Mouse (Mus musculus): Measurements from ENCODE around the gene Zfp688.
"Not testable (repeated sequence)": the region's sequence is repeated elsewhere in the genome, so short reads cannot be mapped to it uniquely, and the experiment has no call there.

Zfp688 gene

GRCm38 (mm10) chr7:127421388-127422191 is at the start of gene Zfp688:
Gene Zfp688, minus strand, starts transcription at chr7:127422068.
- DNase-seq (ENCODE audit: low spot score in 2 of 2) = peak; percentile 75 to 87

GRCm38 (mm10) chr7:127471646-127472010 is 49.8 kb upstream of the Zfp688 start:
- peak in 1 of 2 experiments; percentile 58 for DNase-seq (ENCODE audit: low spot score in 2 of 2)

- DNase-seq (ENCODE audit: low spot score in 2 of 2) = peak; percentile 62 to 88
Measured at GRCm38 (mm10) chr7:127470743-127471645, 49.1 kb upstream of the Zfp688 start.

DNA sequence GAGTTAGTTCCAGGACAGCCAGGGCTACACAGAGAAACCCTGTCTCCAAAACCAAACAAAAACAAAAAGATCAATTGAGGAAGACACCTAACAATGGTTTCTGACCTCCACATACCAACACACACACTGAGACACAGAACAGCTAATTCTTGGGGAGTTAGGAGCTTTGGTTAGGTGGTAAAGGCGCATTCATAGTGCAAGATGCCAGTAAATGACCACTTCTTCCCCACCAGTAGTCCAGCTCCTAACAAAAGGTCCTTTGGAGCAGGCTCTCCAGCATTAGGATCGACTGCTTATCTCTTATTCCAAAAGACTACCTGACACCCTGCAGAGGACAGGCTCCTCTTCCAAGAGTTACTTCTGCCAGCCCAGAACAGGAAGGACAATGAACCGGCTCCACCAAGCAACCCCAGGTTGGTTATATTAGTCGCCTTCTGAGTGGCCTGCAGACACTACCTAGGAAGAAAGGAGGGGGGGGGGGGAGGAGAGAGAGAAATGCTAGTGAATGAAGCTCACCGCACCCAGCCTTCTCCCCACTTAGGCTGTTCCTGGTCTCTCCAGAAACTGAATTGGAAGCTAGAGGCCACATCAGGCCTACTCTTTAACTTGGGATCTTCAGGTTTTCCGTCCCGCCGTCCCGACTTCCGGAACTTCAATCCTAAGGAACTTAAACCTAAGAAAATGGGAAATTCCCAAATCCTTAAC is 48.3 kb upstream of the Zfp688 start:
- DNase-seq (ENCODE audit: low spot score in 2 of 2) = no peak

- no peak for DNase-seq (ENCODE audit: low spot score in 2 of 2)
Measured at GRCm38 (mm10) chr7:127466606-127467005, 44.7 kb upstream of the Zfp688 start.

DNA sequence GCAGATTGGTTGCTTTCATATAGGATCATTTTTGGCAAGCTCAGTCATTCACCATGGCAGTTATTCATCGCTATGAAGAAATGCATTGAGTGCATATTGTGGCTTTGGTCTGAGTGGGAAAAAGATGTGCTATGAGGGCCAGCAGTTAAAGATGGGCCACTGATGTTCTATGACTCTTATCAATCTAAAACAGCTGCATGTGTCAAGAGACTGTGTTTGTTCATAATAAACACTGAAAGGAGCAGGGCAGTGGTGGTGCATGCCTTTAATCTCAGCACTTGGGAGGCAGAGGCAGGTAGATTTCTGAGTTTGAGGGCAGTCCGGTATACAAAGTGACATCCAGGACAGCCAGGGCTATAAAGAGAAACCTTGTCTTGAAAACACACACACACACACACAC is 43.8 kb upstream of the Zfp688 start:
- DNase-seq (ENCODE audit: low spot score in 2 of 2) = not testable (repeated sequence)

DNA sequence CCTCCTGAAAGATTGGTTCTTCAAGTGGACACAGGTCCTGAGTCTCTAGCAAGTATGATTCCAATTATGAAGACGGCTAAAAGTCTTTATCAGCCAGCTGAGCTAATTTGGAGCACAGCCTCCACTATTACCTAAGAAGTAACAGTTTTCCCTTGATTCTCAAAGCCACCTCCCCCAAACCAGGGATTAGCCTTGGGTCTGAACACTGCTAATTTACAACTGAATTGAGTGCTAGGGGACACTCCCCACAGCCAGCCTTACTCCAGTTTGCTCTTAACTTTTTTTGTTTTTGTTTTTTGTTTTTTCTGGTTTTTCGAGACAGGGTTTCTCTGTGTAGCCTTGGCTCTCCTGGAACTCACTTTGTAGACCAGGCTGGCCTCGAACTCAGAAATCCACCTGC is 43.3 kb upstream of the Zfp688 start:
- no peak for DNase-seq (ENCODE audit: low spot score in 2 of 2)

- not testable (repeated sequence) for DNase-seq (ENCODE audit: low spot score in 2 of 2)
Measured at GRCm38 (mm10) chr7:127459311-127459710, 37.4 kb upstream of the Zfp688 start, which contains the start of gene Prr14. Gene Prr14, plus strand, starts transcription at chr7:127459611.

DNA sequence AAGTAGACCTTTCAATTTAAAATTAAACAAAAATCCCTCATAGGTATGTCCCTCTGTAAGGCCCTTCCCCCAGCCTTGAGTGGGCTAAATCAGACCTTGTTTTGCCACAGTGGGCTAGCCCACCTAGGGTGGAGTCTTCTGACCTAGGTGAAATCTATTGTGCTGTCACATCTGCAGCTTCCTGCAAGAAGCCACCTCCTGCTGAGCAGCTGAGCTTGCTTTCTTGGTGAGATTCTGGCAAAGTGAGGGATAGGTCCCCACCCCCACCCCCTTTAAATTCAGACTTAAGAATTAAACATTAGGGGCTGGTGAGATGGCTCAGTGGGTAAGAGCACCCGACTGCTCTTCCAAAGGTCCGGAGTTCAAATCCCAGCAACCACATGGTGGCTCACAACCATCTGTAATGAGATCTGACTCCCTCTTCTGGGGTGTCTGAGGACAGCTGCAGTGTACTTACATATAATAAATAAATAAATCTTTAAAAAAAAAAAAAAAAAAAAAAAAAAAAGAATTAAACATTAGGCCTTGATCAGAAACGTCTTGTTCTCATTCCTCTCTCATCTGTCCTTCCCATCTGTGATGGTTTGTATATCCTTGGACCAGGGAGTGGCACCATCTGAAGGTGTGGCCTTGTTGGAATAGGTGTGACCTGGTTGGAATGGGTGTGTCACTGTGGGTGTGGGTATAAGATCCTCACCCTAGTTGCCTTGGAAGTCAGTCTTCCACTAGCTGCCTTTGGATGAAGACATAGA is 36.7 kb upstream of the Zfp688 start:
- not testable (repeated sequence) for DNase-seq (ENCODE audit: low spot score in 2 of 2)

DNA sequence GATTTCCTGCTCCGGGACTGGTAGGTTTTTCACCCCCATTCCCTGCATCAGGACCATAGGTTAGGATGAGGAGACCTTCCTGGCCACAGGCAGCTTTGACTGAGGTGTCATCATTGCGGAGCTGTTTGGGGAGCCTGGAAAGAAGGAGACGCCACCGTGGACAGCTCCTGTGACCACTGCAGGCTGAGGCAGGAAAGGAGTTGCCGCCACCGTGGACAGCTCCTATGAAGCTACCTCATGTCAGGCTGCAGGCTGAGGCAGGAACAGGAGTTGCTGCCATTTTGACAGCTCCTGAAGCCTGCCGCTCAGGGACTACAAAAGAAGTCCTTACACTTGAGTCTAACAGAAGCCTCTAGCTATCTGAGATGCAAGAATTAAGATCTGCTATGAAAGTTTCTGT is 33.0 kb upstream of the Zfp688 start:
- DNase-seq (ENCODE audit: low spot score in 2 of 2) = no peak

DNA sequence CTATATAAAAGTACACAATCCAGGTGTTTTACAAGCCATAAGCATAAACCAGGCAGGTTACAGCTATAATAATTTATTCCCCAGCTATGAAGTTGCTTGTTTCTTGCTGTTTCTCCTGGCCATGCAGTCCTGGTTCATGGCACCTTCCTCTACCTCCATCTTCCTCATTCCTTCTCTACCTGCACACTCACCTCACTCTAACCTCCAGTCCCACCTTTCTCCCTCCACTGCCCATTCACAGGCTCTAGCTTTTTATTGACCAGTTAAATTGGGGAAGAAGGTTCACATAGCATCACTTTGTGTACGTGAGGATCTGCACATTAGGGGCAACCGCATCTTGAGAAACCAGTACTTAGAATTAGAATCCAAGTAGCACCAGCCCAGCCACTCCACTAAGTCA is 31.2 kb upstream of the Zfp688 start:
- no peak for DNase-seq (ENCODE audit: low spot score in 2 of 2)

- DNase-seq (ENCODE audit: low spot score in 2 of 2) = no peak
Measured at GRCm38 (mm10) chr7:127449966-127450365, 28.1 kb upstream of the Zfp688 start.

- DNase-seq (ENCODE audit: low spot score in 2 of 2) = peak; percentile 69 to 90
Measured at GRCm38 (mm10) chr7:127448521-127449300, 26.8 kb upstream of the Zfp688 start, which contains the start of gene Zfp689. Gene Zfp689, minus strand, starts transcription at chr7:127449158.

DNA sequence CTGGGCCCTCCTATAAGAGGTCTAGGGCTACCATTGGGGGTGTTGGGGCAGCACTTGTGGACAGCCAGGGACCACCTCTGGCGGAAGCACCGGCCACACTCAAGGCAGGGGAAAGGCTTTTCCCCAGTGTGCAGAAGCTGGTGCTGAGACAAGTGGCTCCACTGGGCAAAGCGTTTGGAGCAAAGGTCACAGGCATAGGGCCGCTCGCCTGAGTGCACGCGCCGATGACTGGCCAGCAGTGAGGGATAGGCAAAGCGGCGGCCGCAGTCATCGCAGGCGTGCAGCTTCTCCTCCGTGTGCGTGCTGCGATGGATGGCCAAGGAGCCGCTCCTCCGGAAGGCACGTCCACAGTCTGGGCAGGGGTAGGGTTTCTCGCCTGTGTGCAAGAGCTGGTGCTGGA is 22.1 kb upstream of the Zfp688 start:
- no peak for DNase-seq (ENCODE audit: low spot score in 2 of 2)

DNA sequence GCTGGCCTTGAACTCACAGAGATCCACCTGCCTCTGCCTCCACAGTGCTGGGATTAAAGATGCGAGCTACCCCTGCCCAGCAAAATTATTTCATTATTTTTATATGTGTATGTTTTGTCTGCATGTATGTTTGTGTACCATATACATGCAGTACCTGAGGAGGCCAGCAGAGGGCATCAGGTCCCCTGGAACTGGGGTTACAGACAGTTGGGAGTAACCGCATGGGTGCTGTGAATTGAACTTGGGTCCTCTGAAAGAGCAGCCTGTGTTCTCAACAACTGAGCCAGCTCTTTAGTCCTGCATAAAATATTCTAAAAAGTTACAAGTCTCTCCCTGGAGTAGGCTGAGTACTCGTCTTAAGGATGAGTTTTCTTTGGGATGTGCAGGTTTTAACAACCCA is 15.9 kb upstream of the Zfp688 start:
- no peak for DNase-seq (ENCODE audit: low spot score in 2 of 2)

DNA sequence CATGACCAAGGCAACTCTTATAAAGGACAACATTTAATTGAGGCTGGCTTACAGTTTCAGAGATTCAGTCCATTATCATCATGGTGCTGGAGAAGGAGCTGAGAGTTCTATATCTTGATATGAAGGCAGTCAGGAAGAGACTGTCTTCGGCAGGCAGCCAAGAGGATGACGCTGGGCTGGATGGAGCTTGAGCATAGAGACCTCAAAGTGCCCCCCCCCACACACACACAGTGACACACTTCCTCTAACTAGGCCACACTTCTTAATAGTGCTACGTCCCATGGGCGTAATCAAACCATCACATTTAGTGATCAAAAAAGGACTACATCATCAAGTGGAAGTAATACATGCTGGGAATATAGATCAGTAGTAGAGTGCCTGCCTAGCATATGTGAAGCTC is 13.3 kb upstream of the Zfp688 start:
- no peak for DNase-seq (ENCODE audit: low spot score in 2 of 2)

GRCm38 (mm10) chr7:127426354-127426753 is 4.5 kb upstream of the Zfp688 start:
- no peak for DNase-seq (ENCODE audit: low spot score in 2 of 2)

- no peak for DNase-seq (ENCODE audit: low spot score in 2 of 2)
Measured at GRCm38 (mm10) chr7:127425911-127426310, 4.0 kb upstream of the Zfp688 start.

GRCm38 (mm10) chr7:127425291-127425690 is 3.4 kb upstream of the Zfp688 start:
- DNase-seq (ENCODE audit: low spot score in 2 of 2) = no peak

GRCm38 (mm10) chr7:127422247-127422646 is 379 bp upstream of the Zfp688 start:
- DNase-seq (ENCODE audit: low spot score in 2 of 2) = peak in 1 of 2 experiments; percentile 20
